Mouse (Mus musculus) limb, embryonic 13.5 days (tissue): ENCODE measurements around the gene Zbtb18. TPM values are rescaled to one million over a fixed set of nuclear protein-coding genes. Genes with fewer than 3 reads are reported as not detected.
A peak's percentile ranks its signal among the peaks of the same experiment; 100 is the strongest.

ENCODE experiments used
- ATAC-seq: fragments of 200-750 bp; cut with Nextera tagmentation; 2 replicates; pipeline ENCODE4 v1.8.0; 2017; ENCODE audit warnings: low read depth, moderate number of reproducible peaks, moderate TSS enrichment; ENCODE audit not compliant: low FRiP score
- H3K27ac ChIP-seq: fragments of 300-500 bp; sonication (generic); 2 replicates; pipeline ENCODE4 v1.5.1; 2015; ENCODE audit warnings: inconsistent platforms, mild to moderate bottlenecking, moderate library complexity
- H3K27me3 ChIP-seq: fragments of 300-500 bp; sonication (generic); 2 replicates; pipeline ENCODE4 v1.6.1; 2015; ENCODE audit warnings: mild to moderate bottlenecking, inconsistent platforms
- H3K36me3 ChIP-seq: fragments of 300-500 bp; sonication (generic); 2 replicates; pipeline ENCODE4 v1.6.1; 2015; ENCODE audit warnings: inconsistent platforms, mild to moderate bottlenecking, moderate library complexity
- H3K4me1 ChIP-seq: fragments of 300-500 bp; sonication (generic); 2 replicates; pipeline ENCODE4 v1.6.1; 2015; ENCODE audit warnings: inconsistent platforms
- H3K4me2 ChIP-seq: fragments of 300-500 bp; sonication (generic); replicated peaks from 2 replicates; pipeline ENCODE4 v1.6.1; 2015; ENCODE audit warnings: inconsistent platforms, mild to moderate bottlenecking, moderate library complexity
- H3K4me3 ChIP-seq: fragments of 300-500 bp; sonication (generic); 2 replicates; pipeline ENCODE4 v1.5.1; 2015; ENCODE audit warnings: moderate library complexity, mild to moderate bottlenecking, inconsistent platforms
- H3K9ac ChIP-seq: fragments of 300-500 bp; sonication (generic); 2 replicates; pipeline ENCODE4 v1.6.1; 2015; ENCODE audit warnings: mild to moderate bottlenecking, inconsistent platforms
- H3K9me3 ChIP-seq: fragments of 300-500 bp; sonication (generic); 2 replicates; pipeline ENCODE4 v1.6.1; 2016; ENCODE audit warnings: inconsistent platforms
- WGBS: fragments of 180-500 bp; shearing (Covaris S2); methylation state at CpG from one replicate; pipeline ENCODE4 v1.1.7; 2015; 5-methylcytosine and 5-hydroxymethylcytosine counted together
- polyA plus RNA-seq: library from polyadenylated mRNA; unstranded; fragments of >200 nt; fragmentation: Nextera tagmentation; extraction: Ambion mirVana; gene quantifications from 2 replicates; pipeline ENCODE4 v1.2.1, GENCODE M21; 2015

The Zbtb18 gene
- polyA plus RNA-seq: 2.2 and 3.8 TPM in 2 replicates

DNA sequence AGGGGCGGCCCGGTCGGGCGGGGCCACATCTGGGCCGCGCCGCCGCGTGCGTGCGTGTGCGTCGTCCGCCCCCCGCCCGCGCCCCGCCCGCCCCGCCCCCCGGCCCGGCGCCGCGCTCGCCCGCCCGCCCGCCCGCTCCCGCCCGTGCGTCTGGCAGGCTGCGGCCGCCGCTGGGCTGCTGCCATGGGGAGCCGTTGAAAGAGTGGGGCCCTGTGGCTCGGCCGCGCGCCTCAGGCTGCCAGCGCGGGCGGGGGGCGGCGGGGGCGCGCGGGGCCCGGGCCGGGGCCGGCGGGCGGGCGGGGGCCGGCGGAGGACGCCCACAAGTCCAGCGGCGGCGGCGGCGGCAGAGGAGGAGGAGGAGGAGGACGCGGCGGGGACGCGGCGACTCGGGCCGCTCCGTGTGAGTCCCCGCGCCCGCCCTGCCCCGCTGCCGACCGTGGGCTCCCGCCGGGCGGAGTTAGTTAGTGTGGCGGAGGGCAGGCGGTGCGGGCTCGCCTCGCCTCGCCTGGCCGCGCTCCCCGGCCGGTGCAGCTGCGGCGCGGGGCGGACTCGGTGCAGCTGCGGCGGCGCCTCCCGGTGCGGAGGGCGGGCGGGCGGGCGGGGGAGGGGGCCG lies at the start of gene Zbtb18:
TSS of gene Zbtb18 (plus strand) at position 156 of the 613 bp plus-strand sequence.
- Histone ChIP-seq H3K27ac (peak within 1 kb of the TSS; percentile 91), H3K4me2 (peak within 1 kb of the TSS; percentile 90), H3K9ac (peak within 1 kb of the TSS; percentile 89), H3K27me3 (no peaks in the 10 kb centered on the region), H3K36me3 (peaks cover 3% of the 10 kb centered on the region; the same call in 1 of the 2 replicates), H3K4me3 (peak within 1 kb of the TSS; percentile 83), H3K9me3 (no peaks in the 10 kb centered on the region), H3K4me1 (peaks cover 39% of the 10 kb centered on the region)
- ATAC-seq: no peak; the same call in 1 of the 2 replicates
- 2% methylated on average over 26 of the region's 106 CpGs for WGBS

DNA sequence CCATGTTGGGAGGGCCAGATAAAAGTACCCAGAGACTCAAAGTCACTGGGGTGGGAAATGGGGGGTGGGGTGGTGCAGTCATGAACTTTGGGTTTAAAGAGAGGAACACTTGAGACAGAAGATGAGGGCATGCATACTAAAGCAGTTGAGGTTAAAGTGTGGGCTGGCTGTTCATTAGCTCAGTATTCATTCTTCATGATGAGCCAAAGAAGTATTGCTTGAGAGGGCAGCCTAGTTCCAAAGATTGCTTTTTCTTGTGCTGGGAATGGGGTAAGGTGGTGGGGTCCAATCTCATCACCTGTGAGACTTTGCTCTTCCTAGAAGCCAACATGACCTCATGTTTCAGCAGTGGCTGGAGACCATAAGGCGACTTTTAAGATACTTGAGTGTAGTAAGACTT lies 44.7 kb upstream of the Zbtb18 start:
- no peaks in the 10 kb centered on the region for H3K4me1 ChIP-seq
- no peak overlapping the region for H3K9ac ChIP-seq
- WGBS: 83% methylated on average over 1 of the region's 1 CpGs
- no peak for ATAC-seq
- no peak overlapping the region for H3K4me3 ChIP-seq
- H3K27me3 ChIP-seq: no peaks in the 10 kb centered on the region
- H3K4me2 ChIP-seq: no peak overlapping the region
- no peaks in the 10 kb centered on the region for H3K9me3 ChIP-seq
- no peaks in the 10 kb centered on the region for H3K36me3 ChIP-seq
- no peak overlapping the region for H3K27ac ChIP-seq

- 77% methylated on average over 6 of the region's 6 CpGs for WGBS
- H3K9ac ChIP-seq: no peak overlapping the region
- H3K9me3 ChIP-seq: no peaks in the 10 kb centered on the region
- ATAC-seq: no peak
- no peaks in the 10 kb centered on the region for H3K27me3 ChIP-seq
- no peak overlapping the region for H3K4me2 ChIP-seq
- no peak overlapping the region for H3K27ac ChIP-seq
- H3K4me1 ChIP-seq: no peaks in the 10 kb centered on the region
- no peaks in the 10 kb centered on the region for H3K36me3 ChIP-seq
- no peak overlapping the region for H3K4me3 ChIP-seq
These were observed 37.0 kb upstream of the Zbtb18 start for GRCm38 (mm10) chr1:177405170-177405569.

GRCm38 (mm10) chr1:177408690-177409089 lies 33.5 kb upstream of the Zbtb18 start:
- Histone ChIP-seq H3K9me3 (no peaks in the 10 kb centered on the region), H3K27me3 (no peaks in the 10 kb centered on the region), H3K9ac (no peak overlapping the region), H3K27ac (no peak overlapping the region), H3K36me3 (no peaks in the 10 kb centered on the region), H3K4me2 (no peak overlapping the region), H3K4me1 (peaks cover 15% of the 10 kb centered on the region), H3K4me3 (no peak overlapping the region)
- ATAC-seq: no peak
- WGBS: 68% methylated on average over 3 of the region's 3 CpGs

- WGBS: 77% methylated on average over 7 of the region's 7 CpGs
- no peaks in the 10 kb centered on the region for H3K27me3 ChIP-seq
- no peak overlapping the region for H3K4me3 ChIP-seq
- H3K4me2 ChIP-seq: no peak overlapping the region
- no peak overlapping the region for H3K27ac ChIP-seq
- H3K4me1 ChIP-seq: peaks cover 17% of the 10 kb centered on the region
- no peak overlapping the region for H3K9ac ChIP-seq
- H3K36me3 ChIP-seq: no peaks in the 10 kb centered on the region
- ATAC-seq: no peak
- H3K9me3 ChIP-seq: no peaks in the 10 kb centered on the region
These were observed 31.3 kb upstream of the Zbtb18 start for GRCm38 (mm10) chr1:177410769-177411348.

DNA sequence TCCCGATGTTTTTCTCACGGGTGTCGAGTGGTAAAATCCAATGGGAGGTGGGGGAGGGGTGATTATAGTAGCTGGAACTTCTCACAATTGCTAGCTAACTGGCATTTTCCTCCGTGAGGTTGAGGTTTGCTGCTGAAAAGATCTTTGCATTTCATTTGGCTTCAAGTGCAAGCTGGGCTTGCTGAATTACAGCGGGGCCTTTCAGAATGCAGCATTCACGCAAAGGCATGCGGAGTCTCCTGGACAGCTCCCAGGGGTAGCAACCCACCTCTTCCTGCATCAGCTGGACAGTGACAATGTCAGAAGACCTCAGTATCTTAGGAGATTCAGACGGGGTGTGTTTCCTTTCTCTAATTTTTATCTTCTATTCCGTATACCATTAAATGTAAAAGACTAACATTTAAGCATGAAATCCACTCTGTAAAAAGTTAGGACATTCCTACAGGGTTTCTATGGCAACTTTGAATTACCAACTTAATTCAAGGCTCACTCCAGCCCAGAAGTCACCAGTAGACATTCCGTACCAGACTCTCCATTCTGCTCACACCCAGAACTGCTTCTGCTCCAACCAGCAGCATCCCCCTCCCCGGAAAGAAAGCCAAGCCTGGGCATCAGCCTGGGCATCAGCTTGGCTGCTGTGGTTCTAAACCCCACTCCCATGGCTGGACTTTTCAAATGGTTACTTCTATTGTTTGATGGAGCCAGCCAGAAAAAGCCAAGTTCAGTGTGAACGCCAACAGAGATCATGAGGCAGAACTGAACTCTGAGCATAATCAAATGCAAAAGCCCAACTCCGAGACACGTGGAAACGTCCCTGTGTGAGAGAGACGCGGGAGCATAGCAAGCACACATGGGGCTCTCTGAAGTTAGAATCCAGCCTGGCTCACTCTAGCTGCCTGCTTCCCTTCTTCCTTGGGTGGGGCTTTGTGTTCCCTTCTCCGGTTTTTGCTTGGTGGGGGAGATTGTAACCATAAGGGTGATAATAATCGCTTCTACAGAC lies 30.5 kb upstream of the Zbtb18 start:
- no peak overlapping the region for H3K9ac ChIP-seq
- no peak overlapping the region for H3K4me2 ChIP-seq
- peaks cover 17% of the 10 kb centered on the region for H3K4me1 ChIP-seq
- H3K27me3 ChIP-seq: no peaks in the 10 kb centered on the region
- no peaks in the 10 kb centered on the region for H3K9me3 ChIP-seq
- no peak for ATAC-seq
- H3K36me3 ChIP-seq: no peaks in the 10 kb centered on the region
- H3K27ac ChIP-seq: no peak overlapping the region
- WGBS: 50% methylated on average over 19 of the region's 19 CpGs
- no peak overlapping the region for H3K4me3 ChIP-seq

- Histone ChIP-seq H3K27me3 (no peaks in the 10 kb centered on the region), H3K4me3 (no peak overlapping the region), H3K27ac (no peak overlapping the region), H3K4me2 (no peak overlapping the region), H3K4me1 (peaks cover 5% of the 10 kb centered on the region; the same call in 1 of the 2 replicates), H3K9ac (no peak overlapping the region), H3K9me3 (no peaks in the 10 kb centered on the region), H3K36me3 (no peaks in the 10 kb centered on the region)
- 76% methylated on average over 12 of the region's 12 CpGs for WGBS
- ATAC-seq: no peak
These were observed 22.8 kb upstream of the Zbtb18 start for GRCm38 (mm10) chr1:177419331-177419730.

DNA sequence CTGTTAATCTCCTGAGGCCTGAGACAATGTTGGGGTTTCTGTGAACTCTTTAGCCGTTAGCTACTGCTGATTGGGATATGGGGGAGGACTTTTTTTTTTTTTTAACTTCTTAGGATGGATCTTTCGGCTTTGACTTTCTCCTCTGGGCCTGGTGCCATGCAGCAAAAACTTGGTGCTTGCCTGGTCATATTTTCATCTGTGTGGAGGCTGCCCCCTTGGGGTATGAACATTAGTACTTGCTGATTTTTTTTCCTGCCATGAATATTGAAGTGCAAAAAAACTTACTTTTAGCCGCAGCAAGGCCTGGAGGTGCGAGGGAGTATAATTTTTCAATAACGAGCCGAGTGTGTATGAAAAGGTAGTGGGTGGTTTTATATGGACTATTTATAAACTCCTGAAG lies 22.0 kb upstream of the Zbtb18 start:
- Histone ChIP-seq H3K4me3 (no peak overlapping the region), H3K9ac (no peak overlapping the region), H3K4me1 (peaks cover 5% of the 10 kb centered on the region; the same call in 1 of the 2 replicates), H3K36me3 (no peaks in the 10 kb centered on the region), H3K4me2 (no peak overlapping the region), H3K27me3 (no peaks in the 10 kb centered on the region), H3K9me3 (no peaks in the 10 kb centered on the region), H3K27ac (no peak overlapping the region)
- WGBS: 55% methylated on average over 6 of the region's 6 CpGs
- no peak for ATAC-seq

GRCm38 (mm10) chr1:177427862-177428261 lies 14.3 kb upstream of the Zbtb18 start:
- Histone ChIP-seq H3K27me3 (no peaks in the 10 kb centered on the region), H3K9ac (no peak overlapping the region), H3K36me3 (no peaks in the 10 kb centered on the region), H3K4me2 (no peak overlapping the region), H3K4me3 (no peak overlapping the region), H3K27ac (no peak overlapping the region), H3K4me1 (no peaks in the 10 kb centered on the region), H3K9me3 (no peaks in the 10 kb centered on the region)
- no peak for ATAC-seq
- WGBS: 73% methylated on average over 5 of the region's 5 CpGs

DNA sequence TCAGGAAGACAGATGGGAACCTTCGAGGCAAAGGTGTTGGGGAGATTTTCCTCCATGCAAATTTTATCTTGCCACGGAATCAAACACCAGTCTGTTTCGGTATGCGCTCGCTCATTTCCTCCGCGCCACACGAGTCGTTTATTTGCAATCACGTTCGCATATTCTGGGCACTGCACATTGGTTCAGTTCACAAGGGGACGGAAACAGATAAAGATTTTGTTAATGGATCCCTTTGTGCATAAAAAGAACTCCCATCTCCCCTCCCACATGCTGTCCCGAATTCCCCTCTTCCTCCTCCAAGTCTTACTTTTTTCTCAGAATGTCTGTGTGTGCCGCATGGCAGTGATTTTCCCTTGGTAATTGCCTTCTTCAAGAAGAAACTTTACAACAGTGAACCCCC lies 13.8 kb upstream of the Zbtb18 start:
- no peak for ATAC-seq
- Histone ChIP-seq H3K4me3 (no peak overlapping the region), H3K4me1 (no peaks in the 10 kb centered on the region), H3K36me3 (no peaks in the 10 kb centered on the region), H3K9ac (no peak overlapping the region), H3K27me3 (no peaks in the 10 kb centered on the region), H3K9me3 (no peaks in the 10 kb centered on the region), H3K27ac (no peak overlapping the region), H3K4me2 (no peak overlapping the region)
- 79% methylated on average over 14 of the region's 14 CpGs for WGBS

DNA sequence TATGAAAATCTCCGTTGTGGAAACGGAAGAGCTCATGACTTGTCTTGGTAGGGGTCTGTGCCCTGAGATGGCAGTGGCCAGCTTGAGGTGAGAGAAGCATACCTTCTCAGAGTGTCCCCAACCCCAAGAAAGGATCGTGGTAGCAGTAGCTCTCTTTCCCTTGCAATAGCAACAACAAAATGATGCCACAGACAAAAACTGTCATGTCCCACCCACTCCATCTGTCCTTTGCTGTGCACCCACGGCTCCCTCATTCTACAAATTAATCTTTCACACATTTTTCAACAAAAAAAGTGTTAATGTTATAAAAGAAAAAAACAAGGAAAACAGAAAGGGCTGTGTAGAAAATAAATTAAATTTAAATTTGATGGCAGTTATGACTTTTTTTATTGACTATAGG lies 13.1 kb upstream of the Zbtb18 start:
- H3K9ac ChIP-seq: no peak overlapping the region
- no peaks in the 10 kb centered on the region for H3K4me1 ChIP-seq
- no peaks in the 10 kb centered on the region for H3K36me3 ChIP-seq
- H3K27ac ChIP-seq: no peak overlapping the region
- H3K4me2 ChIP-seq: no peak overlapping the region
- no peak for ATAC-seq
- no peaks in the 10 kb centered on the region for H3K9me3 ChIP-seq
- WGBS: 75% methylated on average over 4 of the region's 4 CpGs
- H3K4me3 ChIP-seq: no peak overlapping the region
- no peaks in the 10 kb centered on the region for H3K27me3 ChIP-seq

DNA sequence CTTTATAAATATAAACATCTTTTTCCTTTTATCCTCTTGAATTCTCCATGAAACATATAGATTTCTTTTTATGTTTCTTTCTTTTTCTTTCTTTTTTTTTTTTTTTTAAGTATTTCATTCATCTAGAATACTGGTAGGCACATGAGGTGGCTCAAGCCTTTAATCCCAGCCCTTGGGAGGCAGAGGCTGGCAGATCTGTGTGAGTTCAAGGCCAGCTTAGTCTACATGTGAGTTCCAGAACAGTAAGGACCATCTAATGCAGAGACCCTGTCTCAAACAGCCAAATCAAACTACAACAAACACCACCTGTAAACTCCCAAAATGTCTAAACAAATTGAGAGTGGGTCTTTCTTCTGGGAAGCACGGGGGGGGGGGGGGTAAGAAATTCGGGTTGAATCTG lies 1.7 kb upstream of the Zbtb18 start:
- no peak overlapping the region for H3K27ac ChIP-seq
- H3K4me1 ChIP-seq: peaks cover 22% of the 10 kb centered on the region
- 6% methylated on average over 2 of the region's 2 CpGs for WGBS
- H3K9me3 ChIP-seq: no peaks in the 10 kb centered on the region
- H3K4me3 ChIP-seq: no peak overlapping the region
- no peaks in the 10 kb centered on the region for H3K36me3 ChIP-seq
- H3K27me3 ChIP-seq: no peaks in the 10 kb centered on the region
- H3K4me2 ChIP-seq: peak overlapping the region; percentile 76; the same call in 1 of the 2 replicates
- H3K9ac ChIP-seq: no peak overlapping the region
- ATAC-seq: no peak
